Mouse (Mus musculus) erythroblast, embryonic 14.5 days (primary cell): ENCODE data around the gene Stxbp4. TPM values are rescaled to one million over a fixed set of nuclear protein-coding genes. Genes with fewer than 3 reads are reported as not detected.

ENCODE experiments used
- H3K27me3 ChIP-seq: 2 replicates; pipeline ENCODE4 v1.6.1; 2012; ENCODE audit warnings: inconsistent platforms; ENCODE audit not compliant: control insufficient read depth
- H3K36me3 ChIP-seq: 2 replicates; pipeline ENCODE4 v1.6.1; 2012; ENCODE audit warnings: mild to moderate bottlenecking, inconsistent platforms; ENCODE audit not compliant: control insufficient read depth
- H3K4me1 ChIP-seq: 2 replicates; pipeline ENCODE4 v1.6.1; 2012; ENCODE audit warnings: inconsistent platforms; ENCODE audit not compliant: control insufficient read depth
- H3K4me3 ChIP-seq: replicated peaks from 2 replicates; pipeline ENCODE3; 2012; ENCODE audit warnings: moderate library complexity, mild to moderate bottlenecking, inconsistent platforms
- H3K9me3 ChIP-seq: 2 replicates; pipeline ENCODE4 v1.6.1; 2012; ENCODE audit warnings: low read length, inconsistent platforms, mixed read lengths; ENCODE audit not compliant: control insufficient read depth
- GATA1 ChIP-seq: IDR thresholded peaks from 2 replicates; pipeline ENCODE4 v1.6.1; 2012; ENCODE audit warnings: low read length, inconsistent platforms, mixed read lengths
- TAL1 ChIP-seq: IDR thresholded peaks from 3 replicates; pipeline ENCODE4 v1.6.1; 2012; ENCODE audit warnings: low read length, inconsistent platforms, mixed read lengths
- polyA plus RNA-seq: library from polyadenylated mRNA; stranded (reverse); fragments of >175 nt; gene quantifications from 2 replicates; pipeline ENCODE4 v1.2.3, GENCODE M21; 2012

The Stxbp4 gene
- polyA plus RNA-seq, 1 experiment = 0.13 TPM

- H3K4me1 ChIP-seq = no peaks in the 10 kb centered on the region
- H3K9me3 ChIP-seq = no peaks in the 10 kb centered on the region
- no peak overlapping the region for H3K4me3 ChIP-seq
- no peaks in the 10 kb centered on the region for H3K27me3 ChIP-seq
- TF ChIP-seq TAL1 (no peak), GATA1 (no peak)
- H3K36me3 ChIP-seq = 0 out of 2 replicates have a peak, but pooled peaks cover 2% of the 10 kb centered on the region
These were observed 139.4 kb downstream of the Stxbp4 start for GRCm38 (mm10) chr11:90498461-90498860.

- H3K27me3 ChIP-seq = no peaks in the 10 kb centered on the region
- TF ChIP-seq GATA1 (no peak), TAL1 (no peak)
- H3K4me1 ChIP-seq = no peaks in the 10 kb centered on the region
- H3K4me3 ChIP-seq = no peak overlapping the region
- no peaks in the 10 kb centered on the region for H3K9me3 ChIP-seq
- 0 out of 2 replicates have a peak, but pooled peaks cover 2% of the 10 kb centered on the region for H3K36me3 ChIP-seq
These were observed 142.9 kb downstream of the Stxbp4 start for GRCm38 (mm10) chr11:90494981-90495380.

GRCm38 (mm10) chr11:90492511-90492910 lies 145.4 kb downstream of the Stxbp4 start:
- H3K9me3 ChIP-seq = no peaks in the 10 kb centered on the region
- no peak overlapping the region for H3K4me3 ChIP-seq
- H3K36me3 ChIP-seq = 0 out of 2 replicates have a peak, but pooled peaks cover 2% of the 10 kb centered on the region
- H3K27me3 ChIP-seq = no peaks in the 10 kb centered on the region
- no peaks in the 10 kb centered on the region for H3K4me1 ChIP-seq
- TF ChIP-seq TAL1 (no peak), GATA1 (no peak)

- Histone ChIP-seq H3K36me3 (0 out of 2 replicates have a peak, but pooled peaks cover 2% of the 10 kb centered on the region), H3K4me3 (no peak overlapping the region), H3K27me3 (no peaks in the 10 kb centered on the region), H3K4me1 (no peaks in the 10 kb centered on the region), H3K9me3 (no peaks in the 10 kb centered on the region)
- no peak for TF ChIP-seq TAL1
- no peak for TF ChIP-seq GATA1
These were observed 148.7 kb downstream of the Stxbp4 start for GRCm38 (mm10) chr11:90489166-90489565.

GRCm38 (mm10) chr11:90487686-90488085 lies 150.2 kb downstream of the Stxbp4 start:
- Histone ChIP-seq H3K4me1 (no peaks in the 10 kb centered on the region), H3K27me3 (no peaks in the 10 kb centered on the region), H3K36me3 (no peaks in the 10 kb centered on the region), H3K4me3 (no peak overlapping the region), H3K9me3 (no peaks in the 10 kb centered on the region)
- no peak for TF ChIP-seq GATA1
- no peak for TF ChIP-seq TAL1

GRCm38 (mm10) chr11:90484750-90485637 lies 152.9 kb downstream of the Stxbp4 start:
- TF ChIP-seq GATA1 (no peak), TAL1 (no peak)
- Histone ChIP-seq H3K4me3 (no peak overlapping the region), H3K27me3 (no peaks in the 10 kb centered on the region), H3K9me3 (no peaks in the 10 kb centered on the region), H3K4me1 (no peaks in the 10 kb centered on the region), H3K36me3 (no peaks in the 10 kb centered on the region; the same call in 1 of the 2 replicates)

- no peak for TF ChIP-seq GATA1
- TF ChIP-seq TAL1 = no peak
- no peaks in the 10 kb centered on the region for H3K27me3 ChIP-seq
- H3K9me3 ChIP-seq = no peaks in the 10 kb centered on the region
- no peaks in the 10 kb centered on the region for H3K4me1 ChIP-seq
- no peak overlapping the region for H3K4me3 ChIP-seq
- peaks cover 2% of the 10 kb centered on the region for H3K36me3 ChIP-seq
These were observed 154.1 kb downstream of the Stxbp4 start for GRCm38 (mm10) chr11:90483766-90484165.

GRCm38 (mm10) chr11:90481828-90482227 lies 156.1 kb downstream of the Stxbp4 start:
- no peaks in the 10 kb centered on the region for H3K4me1 ChIP-seq
- H3K4me3 ChIP-seq = no peak overlapping the region
- no peaks in the 10 kb centered on the region for H3K27me3 ChIP-seq
- TF ChIP-seq TAL1 (no peak), GATA1 (no peak)
- no peaks in the 10 kb centered on the region for H3K9me3 ChIP-seq
- H3K36me3 ChIP-seq = peaks cover 2% of the 10 kb centered on the region

- no peaks in the 10 kb centered on the region for H3K9me3 ChIP-seq
- TF ChIP-seq GATA1 (no peak), TAL1 (no peak)
- H3K36me3 ChIP-seq = no peaks in the 10 kb centered on the region
- no peaks in the 10 kb centered on the region for H3K4me1 ChIP-seq
- no peak overlapping the region for H3K4me3 ChIP-seq
- no peaks in the 10 kb centered on the region for H3K27me3 ChIP-seq
These were observed 167.6 kb downstream of the Stxbp4 start for GRCm38 (mm10) chr11:90470271-90470670.
